Mouse (Mus musculus) MEL (cell line): ENCODE data around the gene Myef2. TPM values are rescaled to one million over a fixed set of nuclear protein-coding genes. Genes with fewer than 3 reads are reported as not detected.

Experiments used
- DNase-seq: peaks from one replicate; pipeline ENCODE4 v3.0.0; 2011; ENCODE audit warnings: low read depth, low spot score
- H3K27ac ChIP-seq: 2 replicates; pipeline ENCODE4 v1.5.1; 2012; ENCODE audit warnings: low read depth, mild to moderate bottlenecking, control low read depth, low read length, moderate library complexity; ENCODE audit not compliant: control insufficient read depth
- H3K27me3 ChIP-seq, 2 experiments: fragments of 150-350 bp in 1 of 2; sonication (generic) in 1 of 2; 2 replicates each; pipeline ENCODE4 v1.6.1; 2012; ENCODE audit warnings: low read length in 2 of 2, mild to moderate bottlenecking in 2 of 2, improper control_type of control experiment in 1 of 2, moderate library complexity in 1 of 2; ENCODE audit not compliant: insufficient read depth in 2 of 2, control insufficient read depth in 1 of 2
- H3K36me3 ChIP-seq, 2 experiments: 2 replicates each; pipeline ENCODE4 v1.6.1; 2012 to 2014; ENCODE audit warnings: low read length in 2 of 2, improper control_type of control experiment in 1 of 2, inconsistent platforms in 1 of 2, mild to moderate bottlenecking in 1 of 2; ENCODE audit not compliant: insufficient read depth in 2 of 2, control insufficient read depth in 1 of 2
- H3K4me1 ChIP-seq, 2 experiments: fragments of 150-350 bp in 1 of 2; sonication (generic) in 1 of 2; 2 replicates each; pipeline ENCODE4 v1.6.1; 2012; ENCODE audit warnings: low read length in 2 of 2, improper control_type of control experiment in 1 of 2, mild to moderate bottlenecking in 1 of 2; ENCODE audit not compliant: insufficient read depth in 2 of 2, control insufficient read depth in 1 of 2
- H3K4me3 ChIP-seq, 2 experiments: fragments of 150-350 bp in 1 of 2; sonication (generic) in 1 of 2; 2 replicates each; pipeline ENCODE4 v1.5.1; 2012; ENCODE audit warnings: low read depth in 2 of 2, low read length in 2 of 2, mild to moderate bottlenecking in 2 of 2, moderate library complexity in 2 of 2, control low read depth in 1 of 2, improper control_type of control experiment in 1 of 2; ENCODE audit not compliant: control insufficient read depth in 1 of 2, insufficient read depth in 1 of 2
- H3K79me2 ChIP-seq: 2 replicates; pipeline ENCODE4 v1.6.1; 2012; ENCODE audit warnings: mild to moderate bottlenecking, low read length, moderate library complexity; ENCODE audit not compliant: control insufficient read depth, poor library complexity, insufficient read depth
- H3K9ac ChIP-seq: 2 replicates; pipeline ENCODE4 v1.6.1; 2012; ENCODE audit warnings: low read depth, mild to moderate bottlenecking, control low read depth, low read length, moderate library complexity; ENCODE audit not compliant: control insufficient read depth, poor library complexity, severe bottlenecking
- H3K9me3 ChIP-seq: fragments of 150-350 bp; sonication (generic); replicated peaks from 2 replicates; pipeline ENCODE4 v1.6.1; 2012; ENCODE audit warnings: mild to moderate bottlenecking, low read length, improper control_type of control experiment, moderate library complexity; ENCODE audit not compliant: insufficient read depth
- BHLHE40 ChIP-seq: IDR thresholded peaks from 2 replicates; pipeline ENCODE4 v1.6.1; 2012; ENCODE audit warnings: low read depth, mild to moderate bottlenecking, inconsistent platforms, low read length, improper control_type of control experiment, borderline replicate concordance
- CHD2 ChIP-seq: IDR thresholded peaks from 2 replicates; pipeline ENCODE4 v1.6.1; 2011; ENCODE audit warnings: low read length, improper control_type of control experiment
- CTCF ChIP-seq, 3 experiments: IDR thresholded peaks in 2 of 3; conservative IDR thresholded peaks in 1 of 3; 2 replicates each; pipeline ENCODE4 v1.5.1; 2011 to 2012; ENCODE audit warnings: low read length in 3 of 3, low read depth in 2 of 3, mild to moderate bottlenecking in 2 of 3, improper control_type of control experiment in 1 of 3, inconsistent platforms in 1 of 3, mixed read lengths in 1 of 3, moderate library complexity in 1 of 3; ENCODE audit not compliant: control insufficient read depth in 1 of 3, insufficient read depth in 1 of 3, poor library complexity in 1 of 3, severe bottlenecking in 1 of 3
- E2F4 ChIP-seq: IDR thresholded peaks from 2 replicates; pipeline ENCODE4 v1.6.1; 2011; ENCODE audit warnings: low read depth, low read length, improper control_type of control experiment, borderline replicate concordance
- ELF1 ChIP-seq: IDR thresholded peaks from 2 replicates; pipeline ENCODE4 v1.6.1; 2014; ENCODE audit warnings: low read depth, mild to moderate bottlenecking, inconsistent platforms, low read length, improper control_type of control experiment, moderate library complexity
- ETS1 ChIP-seq: IDR thresholded peaks from 2 replicates; pipeline ENCODE4 v1.6.1; 2012; ENCODE audit warnings: low read depth, mild to moderate bottlenecking, inconsistent platforms, low read length, improper control_type of control experiment, moderate library complexity
- HCFC1 ChIP-seq: IDR thresholded peaks from 2 replicates; pipeline ENCODE4 v1.6.1; 2012; ENCODE audit warnings: low read depth, mild to moderate bottlenecking, inconsistent platforms, low read length, improper control_type of control experiment, moderate library complexity
- KAT2A ChIP-seq: conservative IDR thresholded peaks from 2 replicates; pipeline ENCODE4 v1.6.1; 2012; ENCODE audit warnings: low read depth, low read length, improper control_type of control experiment, inconsistent platforms
- MAFK ChIP-seq: IDR thresholded peaks from 2 replicates; pipeline ENCODE4 v1.6.1; 2011; ENCODE audit warnings: low read depth, mild to moderate bottlenecking, low read length, improper control_type of control experiment, borderline replicate concordance
- MAZ ChIP-seq: IDR thresholded peaks from 2 replicates; pipeline ENCODE4 v1.6.1; 2012; ENCODE audit warnings: low read depth, mild to moderate bottlenecking, inconsistent platforms, low read length, improper control_type of control experiment
- MEF2A ChIP-seq: IDR thresholded peaks from 2 replicates; pipeline ENCODE4 v1.6.1; 2014; ENCODE audit warnings: low read depth, mild to moderate bottlenecking, inconsistent platforms, low read length, improper control_type of control experiment; ENCODE audit not compliant: poor library complexity, insufficient replicate concordance, severe bottlenecking; ENCODE audit errors: extremely low read depth
- MXI1 ChIP-seq: IDR thresholded peaks from 2 replicates; pipeline ENCODE4 v1.6.1; 2011; ENCODE audit warnings: mild to moderate bottlenecking, low read depth, low read length, improper control_type of control experiment
- MYB ChIP-seq: IDR thresholded peaks from 2 replicates; pipeline ENCODE4 v1.6.1; 2011; ENCODE audit warnings: mild to moderate bottlenecking, low read depth, low read length, improper control_type of control experiment
- MYC ChIP-seq: IDR thresholded peaks from 2 replicates; pipeline ENCODE4 v1.6.1; 2011; ENCODE audit warnings: low read depth, mild to moderate bottlenecking, low read length, improper control_type of control experiment, moderate library complexity
- NELFE ChIP-seq: IDR thresholded peaks from 2 replicates; pipeline ENCODE4 v1.6.1; 2011; ENCODE audit warnings: low read depth, low read length, improper control_type of control experiment
- POLR2A ChIP-seq, 2 experiments: IDR thresholded peaks; 2 replicates each; pipeline ENCODE4 v1.6.1; 2011 to 2012; ENCODE audit warnings: low read length in 2 of 2, mild to moderate bottlenecking in 2 of 2, control low read depth in 1 of 2, improper control_type of control experiment in 1 of 2, low read depth in 1 of 2, moderate library complexity in 1 of 2; ENCODE audit not compliant: control insufficient read depth in 1 of 2, insufficient read depth in 1 of 2, poor library complexity in 1 of 2
- POLR2AphosphoS2 ChIP-seq: IDR thresholded peaks from 2 replicates; pipeline ENCODE4 v1.6.1; 2011; ENCODE audit warnings: low read length, improper control_type of control experiment
- RCOR1 ChIP-seq: IDR thresholded peaks from 2 replicates; pipeline ENCODE4 v1.6.1; 2012; ENCODE audit warnings: low read depth, mild to moderate bottlenecking, inconsistent platforms, low read length, improper control_type of control experiment
- SMC3 ChIP-seq: IDR thresholded peaks from 2 replicates; pipeline ENCODE4 v1.6.1; 2011; ENCODE audit warnings: low read depth, low read length, improper control_type of control experiment
- TAL1 ChIP-seq: IDR thresholded peaks from 2 replicates; pipeline ENCODE4 v1.6.1; 2012; ENCODE audit warnings: mild to moderate bottlenecking, inconsistent platforms, low read length, moderate library complexity, mixed read lengths
- TCF12 ChIP-seq: IDR thresholded peaks from 2 replicates; pipeline ENCODE4 v1.6.1; 2014; ENCODE audit warnings: low read depth, mild to moderate bottlenecking, inconsistent platforms, low read length, improper control_type of control experiment, moderate library complexity
- USF1 ChIP-seq: IDR thresholded peaks from 2 replicates; pipeline ENCODE4 v1.6.1; 2014; ENCODE audit warnings: low read depth, mild to moderate bottlenecking, inconsistent platforms, low read length, improper control_type of control experiment, moderate library complexity
- USF2 ChIP-seq, 2 experiments: IDR thresholded peaks; 2 replicates each; pipeline ENCODE4 v1.6.1; 2011 to 2012; ENCODE audit warnings: improper control_type of control experiment in 2 of 2, low read length in 2 of 2, borderline replicate concordance in 1 of 2, inconsistent platforms in 1 of 2, low read depth in 1 of 2, mild to moderate bottlenecking in 1 of 2; ENCODE audit not compliant: insufficient read depth in 1 of 2
- ZC3H11A ChIP-seq: IDR thresholded peaks from 2 replicates; pipeline ENCODE4 v1.6.1; 2012; ENCODE audit warnings: low read depth, mild to moderate bottlenecking, inconsistent platforms, low read length, improper control_type of control experiment
- ZKSCAN1 ChIP-seq: IDR thresholded peaks from 2 replicates; pipeline ENCODE4 v1.6.1; 2012; ENCODE audit warnings: low read depth, mild to moderate bottlenecking, inconsistent platforms, low read length, improper control_type of control experiment, moderate library complexity
- ZMIZ1 ChIP-seq: IDR thresholded peaks from 2 replicates; pipeline ENCODE4 v1.6.1; 2012; ENCODE audit warnings: low read depth, mild to moderate bottlenecking, inconsistent platforms, low read length, improper control_type of control experiment, moderate library complexity
- polyA plus RNA-seq, 2 experiments: library from polyadenylated mRNA; stranded (reverse) in 1 of 2; unstranded in 1 of 2; fragments of >175 nt in 1 of 2; fragments of >200 nt in 1 of 2; gene quantifications; 2 replicates each; pipeline versions ENCODE4 v1.2.1 to v1.2.4; 2012; ENCODE audit warnings: low replicate concordance in 2 of 2, low read depth in 1 of 2; ENCODE audit not compliant: insufficient read length in 2 of 2, insufficient read depth in 1 of 2, missing spikeins in 1 of 2
- total RNA-seq: library from RNA; depleted of rRNA; stranded (reverse); fragments of 300-350 nt; gene quantifications from 2 replicates; pipeline ENCODE4 v1.2.3, GENCODE M21; 2012

The Myef2 gene
- total and polyA plus RNA-seq, 3 experiments, result 38.6 to 84.4 TPM; not detected in 1

- DNase-seq, result no peak
- TF ChIP-seq MYB (no peak), POLR2A (IDR thresholded peaks at IDR 0.05; ENCODE audit: control insufficient read depth in 1 of 2, insufficient read depth in 1 of 2, low read depth in 1 of 2, low read length in 2 of 2, poor library complexity in 1 of 2) (no peak), MAFK (no peak), ETS1 (no peak), ZC3H11A (no peak), ZMIZ1 (no peak), SMC3 (no peak), RCOR1 (no peak), TCF12 (no peak), MYC (no peak), ELF1 (no peak), ZKSCAN1 (no peak)
Observed at GRCm38 (mm10) chr2:125152388-125152787, 28.9 kb upstream of the Myef2 start, which contains the start of gene Slc12a1. Gene Slc12a1, plus strand, starts transcription at chr2:125152505.

GRCm38 (mm10) chr2:125142336-125142735 is 18.9 kb upstream of the Myef2 start:
- DNase-seq, result no peak
- peaks cover 0 to 3% of the 10 kb centered on the region in 2 experiments; a peak in 3 of 4 replicates for H3K27me3 ChIP-seq
- no peaks in the 10 kb centered on the region for H3K9me3 ChIP-seq
- H3K36me3 ChIP-seq, result no peaks in the 10 kb centered on the region
- no peak overlapping the region for H3K9ac ChIP-seq
- H3K27ac ChIP-seq, result no peak overlapping the region
- H3K4me1 ChIP-seq, result no peaks in the 10 kb centered on the region
- no peak overlapping the region for H3K4me3 ChIP-seq
- H3K79me2 ChIP-seq, result no peaks in the 10 kb centered on the region
- TF ChIP-seq E2F4, result no peak
- no peak for TF ChIP-seq BHLHE40
- no peak for TF ChIP-seq MEF2A
- TF ChIP-seq MYC, result no peak
- no peak for TF ChIP-seq POLR2A (IDR thresholded peaks at IDR 0.05; ENCODE audit: control insufficient read depth in 1 of 2, insufficient read depth in 1 of 2, low read depth in 1 of 2, low read length in 2 of 2, poor library complexity in 1 of 2)
- TF ChIP-seq USF1, result no peak
- TF ChIP-seq MAZ, result no peak
- TF ChIP-seq ZMIZ1, result no peak
- no peak for TF ChIP-seq CTCF (IDR thresholded peaks at IDR 0.05 in 2 of 3, conservative IDR thresholded peaks at IDR 0.05 in 1 of 3; ENCODE audit: control insufficient read depth in 1 of 3, insufficient read depth in 1 of 3, low read depth in 2 of 3, low read length in 3 of 3, poor library complexity in 1 of 3, severe bottlenecking in 1 of 3)
- no peak for TF ChIP-seq NELFE
- TF ChIP-seq KAT2A, result no peak
- TF ChIP-seq TAL1, result no peak
- TF ChIP-seq HCFC1, result no peak
- no peak for TF ChIP-seq CHD2
- TF ChIP-seq USF2 (IDR thresholded peaks at IDR 0.05; ENCODE audit: borderline replicate concordance in 1 of 2, insufficient read depth in 1 of 2, low read depth in 1 of 2, low read length in 2 of 2), result no peak
- no peak for TF ChIP-seq MXI1
- no peak for TF ChIP-seq POLR2AphosphoS2
- no peak for TF ChIP-seq MAFK

More at GRCm38 (mm10) chr2:125152388-125152787, 28.9 kb upstream of the Myef2 start, which contains the start of gene Slc12a1:
- Histone ChIP-seq H3K4me1 (no peaks in the 10 kb centered on the region), H3K79me2 (no peaks in the 10 kb centered on the region), H3K36me3 (no peaks in the 10 kb centered on the region), H3K9me3 (no peaks in the 10 kb centered on the region), H3K27me3 (no peaks in the 10 kb centered on the region; a peak in 2 of 4 replicates), H3K4me3 (no peak within 1 kb of the TSS), H3K27ac (no peak within 1 kb of the TSS), H3K9ac (no peak within 1 kb of the TSS)
